Mouse (Mus musculus) midbrain, embryonic 16.5 days (tissue): ENCODE measurements around the gene Esr1. TPM values are rescaled to one million over a fixed set of nuclear protein-coding genes. Genes with fewer than 3 reads are reported as not detected.
"Not testable (repeated sequence)": the region's sequence is repeated elsewhere in the genome, so short reads cannot be mapped to it uniquely, and the experiment has no call there.

Experiments used
- ATAC-seq: fragments of 200-750 bp; cut with Nextera tagmentation; 2 replicates; pipeline ENCODE4 v1.8.0; 2017; ENCODE audit warnings: moderate TSS enrichment
- H3K27ac ChIP-seq: fragments of 300-500 bp; sonication (generic); 2 replicates; pipeline ENCODE4 v1.5.1; 2014; ENCODE audit warnings: mild to moderate bottlenecking, low read length, mixed read lengths
- H3K27me3 ChIP-seq: fragments of 300-500 bp; sonication (generic); 2 replicates; pipeline ENCODE4 v1.6.1; 2014; ENCODE audit warnings: low read depth, low read length, mixed read lengths; ENCODE audit not compliant: control insufficient read depth, insufficient read depth
- H3K36me3 ChIP-seq: fragments of 300-500 bp; sonication (generic); 2 replicates; pipeline ENCODE4 v1.6.1; 2014; ENCODE audit warnings: mild to moderate bottlenecking, low read length, moderate library complexity, mixed read lengths; ENCODE audit not compliant: control insufficient read depth, insufficient read depth
- H3K4me1 ChIP-seq: fragments of 300-500 bp; sonication (generic); 2 replicates; pipeline ENCODE4 v1.6.1; 2014; ENCODE audit warnings: mild to moderate bottlenecking, low read length, mixed read lengths; ENCODE audit not compliant: control insufficient read depth, insufficient read depth
- H3K4me2 ChIP-seq: fragments of 300-500 bp; sonication (generic); 2 replicates; pipeline ENCODE4 v1.6.1; 2014; ENCODE audit warnings: mild to moderate bottlenecking, low read length, mixed read lengths
- H3K4me3 ChIP-seq: fragments of 300-500 bp; sonication (generic); 2 replicates; pipeline ENCODE4 v1.5.1; 2014; ENCODE audit warnings: low read depth, mild to moderate bottlenecking, low read length, moderate library complexity, mixed read lengths
- H3K9ac ChIP-seq: fragments of 300-500 bp; sonication (generic); 2 replicates; pipeline ENCODE4 v1.6.1; 2014; ENCODE audit warnings: low read depth, low read length, mixed read lengths
- H3K9me3 ChIP-seq: fragments of 300-500 bp; sonication (generic); replicated peaks from 2 replicates; pipeline ENCODE4 v1.6.1; 2014; ENCODE audit warnings: mild to moderate bottlenecking, low read length, mixed read lengths; ENCODE audit not compliant: control insufficient read depth, poor library complexity, severe bottlenecking
- WGBS: fragments of 180-500 bp; shearing (Covaris S2); extraction: QIAGEN DNeasy Blood & Tissue Kit; methylation state at CpG from one replicate; pipeline ENCODE4 v1.1.7; 2014; 5-methylcytosine and 5-hydroxymethylcytosine counted together
- polyA plus RNA-seq: library from polyadenylated mRNA; unstranded; fragments of >200 nt; fragmentation: Nextera tagmentation; extraction: Ambion mirVana; gene quantifications from 2 replicates; pipeline ENCODE4 v1.2.1, GENCODE M21; 2015

Esr1 gene
- polyA plus RNA-seq, 1 experiment from 2014 or later, result 0.63 TPM

DNA sequence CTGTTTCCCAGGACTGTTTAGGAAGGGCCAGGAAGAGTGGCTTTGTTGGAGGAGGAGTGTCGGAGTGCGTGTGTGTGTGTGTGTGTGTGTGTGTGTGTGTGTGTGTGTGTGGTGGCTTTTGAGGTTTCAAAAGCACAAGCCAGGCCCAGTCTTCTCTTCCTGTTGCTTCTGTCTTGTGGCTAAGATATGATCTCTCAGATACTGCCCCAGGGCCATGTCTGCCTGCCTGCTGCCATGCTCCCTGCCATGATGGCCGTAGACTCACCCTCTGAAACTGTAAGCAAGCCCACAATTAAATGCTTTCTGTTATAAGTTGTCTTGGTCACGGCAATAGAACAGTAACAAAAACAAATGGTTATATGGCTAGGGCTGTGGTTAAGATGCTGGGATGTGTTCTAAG is 14.2 kb upstream of the Esr1 start:
- H3K4me1 ChIP-seq, result no peaks in the 10 kb centered on the region
- H3K4me2 ChIP-seq, result no peak overlapping the region
- H3K27ac ChIP-seq, result no peak overlapping the region
- H3K4me3 ChIP-seq, result no peak overlapping the region
- WGBS, result 91% methylated on average over 4 of the region's 4 CpGs
- no peak overlapping the region for H3K9ac ChIP-seq
- no peaks in the 10 kb centered on the region for H3K9me3 ChIP-seq
- no peak for ATAC-seq
- H3K27me3 ChIP-seq, result no peaks in the 10 kb centered on the region
- no peaks in the 10 kb centered on the region for H3K36me3 ChIP-seq

DNA sequence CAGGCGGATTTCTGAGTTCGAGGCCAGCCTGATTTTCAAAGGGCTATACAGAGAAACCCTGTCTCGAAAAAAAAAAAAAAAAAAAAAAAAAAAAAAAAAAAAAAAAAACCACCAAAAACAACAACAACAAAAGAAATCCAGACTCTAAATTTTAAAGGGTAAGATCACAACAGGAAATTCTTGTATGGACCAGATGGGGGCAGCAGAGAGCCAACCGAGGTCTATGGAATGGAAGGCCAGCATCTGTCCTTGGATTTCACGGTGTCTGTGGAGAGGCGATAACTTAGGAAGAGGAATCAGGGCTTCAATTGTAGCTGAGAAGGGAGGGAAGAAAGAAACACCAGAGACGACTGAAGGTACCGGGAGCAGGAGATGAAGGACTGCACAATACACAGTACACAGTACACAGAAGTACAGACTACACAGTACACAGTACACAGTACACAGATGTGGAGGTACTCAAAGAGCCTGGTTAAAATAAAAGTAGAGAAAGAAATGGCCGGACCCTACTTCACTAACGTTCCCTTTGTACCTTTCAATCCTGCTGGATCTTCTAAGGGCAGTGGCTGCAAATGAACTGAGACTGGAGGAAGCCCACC is 13.1 kb upstream of the Esr1 start:
- 69% methylated on average over 10 of the region's 10 CpGs for WGBS
- Histone ChIP-seq H3K4me2 (no peak overlapping the region), H3K27ac (no peak overlapping the region)

DNA sequence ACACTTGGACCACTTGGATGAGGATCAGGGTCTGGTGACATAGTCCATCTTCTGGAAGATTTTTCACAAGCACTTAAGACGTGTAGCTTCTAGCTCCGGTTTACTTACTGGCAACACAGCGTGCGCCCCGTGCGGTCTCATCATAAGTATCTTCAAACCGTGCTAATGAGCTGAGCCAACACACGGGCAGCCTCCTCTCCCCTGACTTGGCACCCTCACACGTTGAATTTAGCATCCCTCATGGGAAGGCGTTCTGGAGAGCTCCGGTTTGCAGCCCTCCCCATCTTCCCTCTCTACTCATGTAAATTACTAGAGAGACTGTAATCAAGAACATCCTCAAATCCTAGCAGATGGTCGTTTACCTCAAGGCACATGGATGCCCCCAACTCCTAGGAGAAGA is 12.5 kb upstream of the Esr1 start:
- H3K27me3 ChIP-seq, result no peaks in the 10 kb centered on the region
- H3K4me1 ChIP-seq, result no peaks in the 10 kb centered on the region
- no peak overlapping the region for H3K4me2 ChIP-seq
- no peak overlapping the region for H3K4me3 ChIP-seq
- ATAC-seq, result no peak
- H3K9ac ChIP-seq, result no peak overlapping the region
- 80% methylated on average over 12 of the region's 12 CpGs for WGBS
- H3K9me3 ChIP-seq, result no peaks in the 10 kb centered on the region
- no peaks in the 10 kb centered on the region for H3K36me3 ChIP-seq
- H3K27ac ChIP-seq, result no peak overlapping the region

More for the DNA sequence above, 13.1 kb upstream of the Esr1 start:
- no peaks in the 10 kb centered on the region for H3K36me3 ChIP-seq
- H3K9me3 ChIP-seq, result no peaks in the 10 kb centered on the region
- ATAC-seq, result no peak
- H3K27me3 ChIP-seq, result no peaks in the 10 kb centered on the region
- H3K4me1 ChIP-seq, result no peaks in the 10 kb centered on the region
- H3K9ac ChIP-seq, result no peak overlapping the region
- no peak overlapping the region for H3K4me3 ChIP-seq

DNA sequence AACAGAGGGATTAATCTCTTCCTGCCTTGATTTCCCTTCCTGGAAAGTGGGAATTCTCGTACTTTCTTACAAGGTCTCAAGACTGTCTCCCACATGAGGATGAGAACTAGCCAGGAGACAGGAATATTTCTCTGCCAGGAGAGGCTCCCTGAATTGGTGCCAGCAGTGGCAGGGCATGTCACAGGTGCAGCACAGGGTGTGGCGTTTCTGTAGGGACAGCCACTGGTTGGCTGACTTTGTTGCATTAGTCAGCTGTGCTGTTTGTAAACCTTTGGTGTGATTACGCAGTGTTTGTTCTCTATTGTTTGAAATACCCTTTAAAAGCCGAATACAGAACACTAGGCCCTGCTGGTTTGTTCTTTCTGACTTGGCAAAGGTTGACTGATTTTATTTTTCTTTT is 11.8 kb upstream of the Esr1 start:
- ATAC-seq, result no peak
- Histone ChIP-seq H3K4me2 (no peak overlapping the region), H3K4me3 (no peak overlapping the region), H3K27me3 (no peaks in the 10 kb centered on the region), H3K36me3 (no peaks in the 10 kb centered on the region), H3K9ac (no peak overlapping the region), H3K4me1 (no peaks in the 10 kb centered on the region), H3K9me3 (no peaks in the 10 kb centered on the region), H3K27ac (no peak overlapping the region)
- WGBS, result 86% methylated on average over 4 of the region's 4 CpGs

DNA sequence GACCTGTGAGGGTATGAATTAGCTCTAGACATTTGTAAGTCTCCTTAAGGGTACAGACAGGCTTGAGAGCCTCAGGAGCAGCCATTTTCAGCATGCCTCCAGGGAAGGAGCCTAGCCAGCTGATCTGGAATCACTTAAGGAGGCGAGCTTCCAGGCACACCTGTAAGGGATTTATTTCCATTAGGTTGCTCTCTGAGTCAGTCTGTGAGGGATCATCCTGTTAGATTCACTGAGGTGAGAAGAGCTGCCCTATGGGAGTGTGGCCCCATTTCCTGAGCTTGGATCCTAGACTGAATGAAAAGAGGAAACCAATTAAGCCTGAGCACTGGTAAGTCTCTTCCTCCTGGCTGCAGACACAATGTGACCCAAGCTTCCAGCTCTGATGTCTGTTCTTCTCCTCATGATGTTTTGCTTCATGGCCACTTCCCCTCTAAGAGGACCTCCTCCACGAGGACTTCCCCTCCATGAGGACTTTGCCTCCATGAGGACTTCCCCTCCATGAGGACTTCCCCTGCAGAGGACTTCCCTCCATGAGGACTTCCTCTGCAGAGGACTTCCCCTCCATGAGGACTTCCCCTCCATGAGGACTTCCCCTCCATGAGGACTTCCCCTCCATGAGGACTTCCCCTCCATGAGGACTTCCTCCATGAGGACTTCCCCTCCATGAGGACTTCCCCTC is 10.5 kb upstream of the Esr1 start:
- Histone ChIP-seq H3K27ac (no peak overlapping the region), H3K9ac (no peak overlapping the region), H3K4me1 (no peaks in the 10 kb centered on the region), H3K27me3 (no peaks in the 10 kb centered on the region), H3K36me3 (no peaks in the 10 kb centered on the region), H3K4me2 (no peak overlapping the region), H3K9me3 (no peaks in the 10 kb centered on the region), H3K4me3 (no peak overlapping the region)
- WGBS, result 79% methylated on average over 2 of the region's 2 CpGs
- ATAC-seq, result no peak

DNA sequence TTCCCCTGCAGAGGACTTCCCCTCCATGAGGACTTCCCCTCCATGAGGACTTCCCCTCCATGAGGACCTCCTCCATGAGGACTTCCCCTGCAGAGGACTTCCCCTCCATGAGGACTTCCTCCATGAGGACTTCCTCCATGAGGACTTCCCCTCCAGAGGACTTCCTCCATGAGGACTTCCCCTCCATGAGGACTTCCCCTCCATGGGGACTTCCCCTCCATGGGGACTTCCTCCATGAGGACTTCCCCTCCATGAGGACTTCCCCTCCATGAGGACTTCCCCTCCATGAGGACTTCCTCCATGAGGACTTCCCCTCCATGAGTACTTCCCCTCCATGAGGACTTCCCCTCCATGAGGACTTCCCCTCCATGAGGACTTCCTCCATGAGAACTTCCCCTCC is 9.8 kb upstream of the Esr1 start:
- not testable (repeated sequence) for H3K9me3 ChIP-seq, H3K4me3 ChIP-seq, H3K4me2 ChIP-seq, H3K36me3 ChIP-seq, ATAC-seq, H3K4me1 ChIP-seq, H3K27me3 ChIP-seq, H3K27ac ChIP-seq, H3K9ac ChIP-seq

DNA sequence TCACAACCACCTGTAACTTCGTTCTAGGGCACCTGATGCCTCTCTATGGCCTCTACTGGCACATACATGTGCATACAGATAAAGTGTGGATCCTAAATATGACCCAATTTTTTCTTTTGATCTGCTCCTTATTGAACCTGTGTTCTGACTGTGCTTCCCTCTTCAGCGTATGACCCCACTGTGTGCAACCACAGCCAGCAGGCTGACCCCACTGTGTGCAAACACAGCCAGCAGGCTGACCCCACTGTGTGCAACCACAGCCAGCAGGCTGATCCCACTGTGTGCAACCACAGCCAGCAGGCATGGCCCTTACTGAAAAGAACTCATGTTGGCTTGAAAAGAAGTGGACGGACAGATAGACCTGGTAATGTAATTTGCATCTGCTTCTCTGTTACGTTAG is 8.9 kb upstream of the Esr1 start:
- H3K9ac ChIP-seq, result no peak overlapping the region
- H3K4me1 ChIP-seq, result no peaks in the 10 kb centered on the region
- H3K4me2 ChIP-seq, result no peak overlapping the region
- H3K27ac ChIP-seq, result no peak overlapping the region
- H3K4me3 ChIP-seq, result no peak overlapping the region
- H3K36me3 ChIP-seq, result no peaks in the 10 kb centered on the region
- 73% methylated on average over 4 of the region's 4 CpGs for WGBS
- ATAC-seq, result no peak
- H3K27me3 ChIP-seq, result no peaks in the 10 kb centered on the region
- no peaks in the 10 kb centered on the region for H3K9me3 ChIP-seq

DNA sequence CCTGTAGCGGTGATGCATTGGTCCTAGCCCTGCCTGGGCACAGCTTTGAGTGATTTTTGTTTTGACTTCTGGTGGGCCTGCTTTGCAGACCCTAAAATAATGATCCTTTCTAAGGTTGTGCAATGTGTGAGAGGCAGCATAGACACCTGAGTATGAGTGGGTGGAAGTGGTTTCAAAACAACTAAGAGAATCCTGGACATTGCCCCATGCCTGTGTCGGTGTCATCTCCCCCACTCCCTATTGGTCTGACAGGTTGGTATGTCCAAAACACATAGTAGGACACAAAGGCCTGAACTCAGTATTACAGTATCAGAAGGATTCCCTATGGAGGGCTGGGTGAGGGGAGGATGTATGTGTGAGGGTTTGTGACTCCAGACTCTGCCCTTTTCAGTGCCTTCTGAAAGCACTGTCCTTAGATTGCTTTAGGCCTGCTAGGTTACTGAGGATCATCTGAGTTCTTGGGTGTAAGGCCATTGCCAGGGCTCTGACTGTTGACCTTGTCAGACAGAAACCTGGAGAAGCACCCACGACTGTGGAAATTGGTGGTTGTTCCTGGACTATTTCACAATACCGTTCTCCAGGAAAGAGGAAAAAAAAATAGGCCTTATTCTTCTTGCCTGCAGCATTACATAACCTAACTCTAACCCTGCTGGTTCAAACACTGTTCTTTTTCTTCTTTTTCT is 6.7 kb upstream of the Esr1 start:
- H3K4me1 ChIP-seq, result no peaks in the 10 kb centered on the region
- WGBS, result 91% methylated on average over 4 of the region's 4 CpGs
- no peak overlapping the region for H3K27ac ChIP-seq
- H3K36me3 ChIP-seq, result no peaks in the 10 kb centered on the region
- ATAC-seq, result no peak
- H3K4me2 ChIP-seq, result no peak overlapping the region
- H3K9ac ChIP-seq, result no peak overlapping the region
- no peaks in the 10 kb centered on the region for H3K9me3 ChIP-seq
- H3K27me3 ChIP-seq, result no peaks in the 10 kb centered on the region
- H3K4me3 ChIP-seq, result no peak overlapping the region

DNA sequence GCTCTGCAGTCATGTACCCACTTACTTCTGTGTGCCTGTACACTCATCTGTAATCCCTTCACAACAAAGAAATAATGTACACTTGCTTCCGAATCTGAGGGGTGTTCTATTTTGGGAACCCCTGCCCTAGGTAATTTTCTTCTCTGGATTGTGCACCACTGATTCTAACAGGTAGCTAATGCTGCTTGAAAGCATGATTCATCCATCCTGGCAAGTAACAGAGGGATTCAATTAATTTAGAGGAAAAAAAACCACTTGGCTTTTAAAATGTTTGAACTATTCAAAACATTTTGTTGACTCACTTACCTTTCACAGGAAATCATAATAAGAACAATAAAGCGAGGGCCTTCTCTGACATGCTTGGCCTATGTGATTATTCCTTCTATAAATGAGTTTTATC is 1.2 kb upstream of the Esr1 start:
- no peak overlapping the region for H3K27ac ChIP-seq
- no peak overlapping the region for H3K4me2 ChIP-seq
- H3K27me3 ChIP-seq, result no peaks in the 10 kb centered on the region
- H3K4me3 ChIP-seq, result no peak overlapping the region
- no peak overlapping the region for H3K9ac ChIP-seq
- no peaks in the 10 kb centered on the region for H3K9me3 ChIP-seq
- ATAC-seq, result no peak
- WGBS, result 88% methylated on average over 2 of the region's 2 CpGs
- H3K36me3 ChIP-seq, result no peaks in the 10 kb centered on the region
- H3K4me1 ChIP-seq, result no peaks in the 10 kb centered on the region
